Mouse (Mus musculus) adrenal gland (tissue): ENCODE results near the gene Ak9.

ENCODE experiments used
- intact Hi-C: fragments of 180-260 bp; cut with DNase I; formaldehyde crosslinking; loops from one replicate; pipeline ENCODE4 v1.15.1; 2025

Gene Ak9

GRCm38 (mm10) chr10:41480938-41481880 lies 177.4 kb downstream of the Ak9 start:
- intact Hi-C loops = no loop called here

GRCm38 (mm10) chr10:41482446-41482845 lies 178.7 kb downstream of the Ak9 start:
- intact Hi-C loops = no loop called here
